Mouse (Mus musculus): ENCODE results near the gene Stub1.
"Not testable (repeated sequence)": the region's sequence is repeated elsewhere in the genome, so short reads cannot be mapped to it uniquely, and the experiment has no call there.

Stub1 gene

DNA sequence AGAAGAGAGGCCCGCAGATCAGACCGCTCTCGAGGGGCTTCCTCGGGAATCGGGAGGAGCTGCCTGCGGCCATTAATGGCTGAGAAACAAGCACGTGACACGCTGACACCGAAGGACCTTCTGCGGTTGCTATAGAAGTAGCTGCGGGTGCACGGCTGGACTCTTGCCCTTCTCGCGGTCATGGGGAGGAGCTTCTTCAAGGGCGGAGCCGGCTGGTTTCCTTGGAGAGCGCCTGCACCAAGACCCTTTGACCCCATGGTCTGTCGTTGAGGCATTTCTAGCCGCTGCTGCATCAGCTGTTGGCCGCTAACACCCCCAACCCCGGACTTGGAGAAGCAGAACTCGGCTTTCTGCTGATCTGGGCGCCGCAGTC, at the start of gene Stub1:
Stub1 (minus strand) TSS at position 114 of the 373 bp plus-strand sequence.
- no peak for DNase-seq

DNA sequence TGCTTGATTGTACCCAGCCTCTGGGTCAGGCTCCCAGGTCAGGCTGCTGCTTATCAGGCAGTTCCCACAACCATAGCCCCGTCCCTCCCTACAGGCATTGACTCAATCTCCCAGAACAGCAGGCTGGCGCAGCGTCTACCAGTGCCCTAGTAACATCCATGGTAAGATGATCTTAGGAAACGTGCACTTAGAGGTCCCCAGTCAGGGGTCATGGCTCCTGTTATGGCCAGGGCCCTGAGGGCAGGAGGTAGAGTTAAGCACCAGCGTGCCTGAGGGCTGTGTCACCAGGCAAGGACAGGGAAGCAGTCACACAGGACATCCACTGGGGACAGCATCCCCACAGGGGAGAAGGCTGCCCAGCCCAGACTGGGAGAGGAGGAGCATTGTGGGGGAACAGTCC, 49.1 kb upstream of the Stub1 start:
- DNase-seq = no peak

DNA sequence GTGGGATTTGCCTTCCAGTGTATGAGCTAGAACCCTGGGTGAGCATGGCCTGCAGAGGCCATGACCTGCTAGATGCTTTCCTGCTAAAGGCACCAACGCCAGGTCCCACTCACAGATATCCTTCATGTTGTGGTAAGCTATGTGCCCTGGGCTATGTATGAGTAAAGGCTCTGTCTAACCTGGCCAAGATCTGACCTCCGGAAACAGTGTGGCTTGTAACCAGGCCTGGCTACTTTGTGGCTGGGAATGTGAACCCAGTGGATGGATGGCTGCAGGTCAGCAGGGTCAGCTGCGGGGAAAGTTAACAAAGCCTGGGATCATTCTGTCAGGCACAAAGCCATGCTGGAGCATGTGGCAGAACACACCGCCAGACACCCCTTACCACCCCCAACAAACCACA, 48.5 kb upstream of the Stub1 start:
- DNase-seq = no peak

DNA sequence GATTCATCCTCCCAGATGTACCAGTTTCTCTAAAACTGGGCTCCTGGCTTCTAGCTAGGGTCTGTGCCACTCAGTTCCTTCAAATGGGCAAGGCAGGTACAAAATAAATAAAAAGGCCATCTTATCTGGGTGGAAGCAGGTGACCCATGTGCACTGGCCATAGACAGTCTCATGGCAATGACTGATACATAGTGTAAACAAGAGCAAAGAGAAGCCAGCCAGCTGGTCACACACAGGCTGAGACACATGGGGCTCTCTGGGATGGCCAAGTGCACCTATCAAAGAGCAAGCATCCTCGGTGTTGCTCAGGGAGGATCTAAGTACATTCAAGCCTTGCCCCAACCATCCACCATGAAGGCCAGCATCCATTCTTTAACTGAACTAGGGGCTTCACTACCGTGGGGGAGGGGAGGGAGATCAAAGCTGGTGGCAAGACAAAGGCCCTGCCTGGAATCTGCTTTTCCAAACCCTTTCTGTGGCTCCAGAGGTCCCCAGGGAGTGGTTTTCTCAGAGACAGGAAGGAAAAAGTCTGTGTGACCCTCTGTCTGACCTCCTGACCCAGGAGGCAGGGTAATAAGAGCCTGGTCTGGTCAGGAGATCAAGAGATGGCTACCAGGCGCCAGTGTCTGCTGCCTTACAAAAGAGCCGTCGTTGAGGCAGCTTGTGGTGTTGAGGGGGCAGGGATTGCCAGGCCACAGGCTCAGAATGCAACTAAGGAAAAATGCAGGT, 47.9 kb upstream of the Stub1 start:
- DNase-seq = no peak

DNA sequence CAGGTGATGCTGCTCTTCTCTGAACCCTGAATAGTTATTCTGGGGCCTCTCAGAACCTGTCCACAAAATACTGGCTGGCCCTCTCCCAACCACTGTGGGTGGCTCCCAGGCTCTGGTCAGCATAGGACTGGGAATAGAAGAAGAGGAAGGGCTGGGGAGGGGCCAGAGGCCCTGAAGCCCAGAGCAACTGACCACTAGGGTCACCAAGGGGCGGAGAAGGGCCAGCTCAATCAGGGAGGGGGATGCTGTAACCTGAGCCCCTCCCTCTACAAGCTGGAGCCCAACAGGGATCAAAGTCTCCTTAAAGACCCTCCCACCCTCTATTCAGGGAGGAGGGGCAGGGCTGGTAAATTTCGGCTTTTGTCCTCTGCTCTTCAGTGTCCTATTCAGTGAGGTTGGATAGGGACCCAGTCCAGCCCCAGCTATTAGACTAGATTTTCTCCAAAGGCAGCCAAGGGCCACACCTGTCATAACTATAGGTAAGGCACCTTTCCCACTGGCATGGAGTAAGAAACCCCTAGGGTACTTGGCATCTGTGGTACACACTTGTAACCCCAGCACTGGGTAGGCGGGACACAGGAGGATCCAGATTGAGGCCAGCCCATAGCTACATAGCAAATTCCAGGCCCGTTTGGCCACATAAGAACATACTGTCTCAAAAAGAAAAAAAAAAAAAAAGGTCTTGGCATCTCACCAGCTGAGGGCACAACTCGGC, 47.1 kb upstream of the Stub1 start, which contains the start of gene Wfikkn1:
Wfikkn1 (minus strand) TSS at position 663 of the 715 bp plus-strand sequence.
- DNase-seq = peak; percentile 59

DNA sequence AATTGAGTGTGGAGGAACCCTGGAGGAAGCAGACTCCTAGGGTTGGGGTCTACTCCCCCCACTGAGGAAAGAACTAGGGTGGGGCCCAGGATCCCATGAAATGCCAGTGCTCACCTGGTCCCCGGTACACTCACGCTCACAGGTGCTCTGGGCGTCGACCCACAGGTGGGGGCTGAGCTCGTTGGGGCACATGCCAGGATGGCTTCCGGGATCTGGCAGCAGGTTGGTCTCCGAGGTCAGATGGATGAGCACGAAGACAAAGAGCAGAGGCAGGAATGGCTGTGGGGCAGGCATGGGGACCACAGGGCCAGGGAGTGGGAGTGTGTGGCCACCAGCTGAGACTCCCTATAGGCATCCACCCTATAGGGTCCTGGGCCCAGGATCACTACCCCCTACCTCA, 46.5 kb upstream of the Stub1 start:
- peak; percentile 56 for DNase-seq

DNA sequence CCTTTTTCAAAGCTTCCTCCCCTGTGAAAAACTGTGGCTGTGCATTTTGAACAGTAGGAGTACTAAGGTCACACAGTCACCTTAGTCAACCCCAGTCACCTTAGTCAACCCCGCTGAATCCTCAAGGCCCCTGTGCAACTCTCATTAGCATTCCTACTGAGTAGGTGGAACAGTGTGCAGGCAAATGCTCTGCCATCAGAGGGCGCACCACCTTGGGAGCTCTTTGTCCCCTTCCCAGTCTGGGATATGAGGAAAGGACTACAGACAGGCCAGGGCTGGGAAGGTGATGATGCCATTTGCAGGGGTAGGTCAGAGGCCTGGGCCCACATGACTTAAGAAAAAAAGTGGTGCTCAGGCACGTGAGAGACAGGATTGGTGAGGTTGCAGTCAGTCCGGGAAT, 46.1 kb upstream of the Stub1 start:
- peak; percentile 40 for DNase-seq

DNA sequence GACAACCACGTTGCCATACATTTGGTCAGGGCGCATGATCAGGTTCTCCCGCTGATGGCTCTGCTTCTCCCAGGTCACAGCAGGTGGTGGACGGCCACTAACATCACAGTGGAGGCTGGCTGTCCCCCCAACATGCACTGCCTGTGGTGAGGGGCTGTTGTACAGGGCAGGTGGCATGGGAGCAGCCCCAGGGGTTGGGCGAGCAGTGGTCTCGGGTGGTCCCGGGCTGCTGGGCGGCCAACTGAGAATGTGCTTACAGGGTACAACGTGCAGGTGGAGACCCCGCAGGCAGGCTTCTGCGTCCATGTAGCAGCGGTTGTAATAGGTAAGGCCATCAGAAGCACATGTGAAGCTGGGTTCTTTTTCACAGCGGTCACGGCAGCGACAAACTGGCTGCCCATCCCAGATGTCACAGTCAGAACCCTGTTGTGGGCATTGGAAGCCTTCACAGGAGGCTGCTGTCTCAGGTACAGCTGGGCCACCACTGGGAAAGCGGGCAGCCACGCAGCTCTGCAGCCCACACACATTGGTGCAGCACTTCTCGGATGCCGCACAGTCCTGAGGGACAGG, 45.5 kb upstream of the Stub1 start:
- DNase-seq = peak; percentile 67

DNA sequence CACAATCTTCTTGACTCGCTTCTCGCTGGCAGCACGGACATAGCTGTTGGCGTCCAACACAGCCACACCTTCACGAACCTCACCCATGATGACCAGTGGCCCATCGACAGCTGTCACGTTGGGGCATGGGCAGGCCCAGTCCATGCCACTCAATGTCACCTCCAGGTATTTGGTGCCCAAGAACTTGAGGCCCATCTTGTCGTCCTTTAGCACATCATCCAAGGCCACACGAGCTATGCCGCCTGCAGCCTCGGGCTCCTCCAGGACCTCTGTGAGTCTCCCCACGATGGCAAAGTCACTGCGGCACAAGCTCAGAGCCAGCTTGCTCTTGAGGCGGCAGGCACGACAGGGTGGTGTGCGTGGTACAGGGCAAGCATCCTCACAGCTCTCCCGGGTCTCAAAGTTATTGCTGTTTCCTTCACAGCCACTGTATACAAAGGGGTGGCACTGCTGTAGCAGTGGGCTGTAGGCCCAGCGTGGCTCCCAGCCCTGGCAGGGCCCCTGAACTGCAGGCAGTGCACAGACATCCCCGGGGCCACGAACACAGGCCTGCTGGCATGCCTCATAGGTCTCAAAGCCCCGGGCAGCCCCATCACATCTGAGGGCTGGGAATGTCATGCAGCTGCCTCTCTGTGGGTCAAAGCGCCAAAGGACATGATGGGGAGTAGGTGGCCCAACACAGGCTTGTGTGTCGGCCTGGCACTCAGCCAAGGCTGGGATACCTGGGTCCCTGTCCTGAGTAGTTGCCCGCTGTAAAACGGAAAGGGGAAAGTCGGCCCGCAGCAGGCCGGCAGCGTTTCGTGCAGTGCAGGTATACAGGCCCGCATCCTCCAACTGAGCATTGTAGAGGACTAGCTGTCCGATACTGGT, 44.8 kb upstream of the Stub1 start:
- DNase-seq = peak; percentile 67

DNA sequence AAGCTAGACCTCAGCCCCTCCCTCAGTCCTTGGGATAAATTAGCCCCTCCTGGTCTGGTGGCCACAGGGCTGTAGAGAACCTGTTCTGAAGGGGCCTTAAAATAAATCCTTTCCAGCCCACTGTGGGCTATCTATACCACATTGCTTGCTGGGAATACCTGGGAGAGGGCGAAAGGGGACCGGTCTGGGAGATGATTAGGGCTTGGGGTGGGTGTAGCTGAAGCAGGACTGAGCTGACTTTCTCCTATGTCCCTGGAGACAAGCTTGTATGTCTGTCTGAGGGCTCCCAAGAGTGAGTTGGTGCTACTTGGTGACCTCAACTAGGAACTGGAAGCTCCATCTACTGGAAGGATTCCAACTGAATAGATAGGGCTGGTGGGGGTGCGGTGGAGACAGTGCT, 43.8 kb upstream of the Stub1 start:
- no peak for DNase-seq

DNA sequence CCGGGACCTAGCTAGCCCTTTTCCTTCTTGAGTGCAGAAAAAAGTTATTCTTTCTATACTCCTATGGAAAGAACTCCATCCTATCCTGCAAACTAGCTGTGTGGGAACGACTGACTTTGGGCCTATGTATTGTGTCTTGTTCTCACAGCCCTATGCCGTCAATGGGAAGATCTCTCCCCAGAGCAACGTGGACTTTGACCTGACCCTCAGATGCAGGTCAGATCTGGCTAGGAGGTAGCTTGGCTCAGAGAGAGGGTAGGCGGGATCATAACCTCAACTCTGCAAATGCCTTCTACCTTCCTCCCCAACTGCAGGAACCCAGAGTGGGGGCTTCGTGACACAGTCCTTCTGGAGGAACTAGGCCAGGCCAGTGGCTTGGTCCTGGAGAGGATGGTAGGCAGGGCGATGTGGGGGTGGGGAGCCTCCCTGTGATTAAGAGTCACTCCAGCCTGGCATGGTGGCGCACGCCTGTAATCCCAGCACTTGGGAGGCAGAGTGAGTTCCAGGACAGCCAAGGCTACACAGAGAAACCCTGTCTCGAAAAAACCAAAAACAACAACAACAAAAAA, 43.2 kb upstream of the Stub1 start:
- peak; percentile 65 for DNase-seq

DNA sequence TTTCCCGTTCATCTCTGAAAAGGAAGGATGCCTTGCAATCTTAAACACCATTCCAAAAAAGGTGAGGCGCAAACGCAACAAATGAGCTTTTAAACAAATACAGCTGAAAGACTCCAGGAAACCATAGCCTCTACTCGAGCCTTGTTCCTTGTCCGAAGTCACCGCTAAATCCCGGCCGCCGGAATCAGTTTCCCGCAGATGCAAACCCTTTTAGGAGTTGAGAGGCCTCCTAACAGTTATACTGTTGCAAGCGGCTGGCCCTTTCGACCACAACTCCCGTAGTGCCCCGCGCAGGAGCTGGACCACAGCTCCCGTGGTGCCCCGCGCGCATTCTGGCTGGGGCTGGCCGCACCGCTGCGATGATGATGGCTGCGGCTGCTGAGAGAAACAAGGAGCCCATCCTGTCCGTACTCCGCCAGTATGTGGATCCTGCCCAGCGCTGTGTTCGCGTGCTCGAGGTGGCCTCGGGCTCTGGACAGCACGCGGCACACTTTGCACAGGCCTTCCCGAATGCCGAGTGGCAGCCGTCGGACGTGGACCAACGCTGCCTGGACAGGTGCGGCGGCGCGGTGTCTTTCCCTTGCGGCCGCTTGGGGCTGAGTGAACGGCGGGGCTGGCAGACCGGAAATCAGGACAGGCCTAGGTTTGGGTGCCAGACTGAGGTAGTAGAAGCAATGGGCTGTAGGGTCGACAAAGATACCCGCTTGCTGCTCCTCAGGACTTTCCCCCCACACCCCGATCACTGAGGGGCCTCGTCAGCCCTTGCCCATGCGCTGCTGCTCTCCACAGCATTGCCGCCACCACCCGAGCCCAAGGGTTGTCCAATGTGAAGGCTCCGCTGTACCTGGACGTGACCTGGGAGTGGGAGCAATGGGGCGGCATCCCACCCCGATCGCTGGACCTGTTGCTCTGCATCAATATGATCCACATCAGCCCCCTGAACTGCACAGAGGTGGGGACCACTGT, 42.2 kb upstream of the Stub1 start:
- peak; percentile 89 for DNase-seq

DNA sequence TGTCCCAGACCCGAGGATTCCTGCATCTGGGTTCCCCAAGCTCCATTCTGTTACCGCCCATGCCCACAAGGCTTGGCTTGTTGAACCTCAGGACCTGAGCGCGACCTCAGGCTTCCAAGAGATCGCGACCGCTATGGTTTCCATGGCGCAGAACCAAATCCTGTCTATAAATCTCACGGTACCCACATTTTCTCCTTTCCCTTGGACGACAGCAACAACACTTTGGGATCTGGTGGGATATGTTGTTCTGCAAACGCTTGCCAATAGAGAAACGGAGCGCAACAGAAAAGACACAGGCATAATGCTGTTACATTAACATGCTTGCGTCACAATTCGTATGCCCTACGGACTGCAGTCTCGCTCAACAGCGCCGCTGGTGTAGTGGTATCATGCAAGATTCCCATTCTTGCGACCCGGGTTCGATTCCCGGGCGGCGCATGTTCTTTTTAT, 41.5 kb upstream of the Stub1 start, which contains the start of gene Mettl26:
Mettl26 (plus strand) TSS at position 354 of the 450 bp plus-strand sequence.
- peak; percentile 87 for DNase-seq

DNA sequence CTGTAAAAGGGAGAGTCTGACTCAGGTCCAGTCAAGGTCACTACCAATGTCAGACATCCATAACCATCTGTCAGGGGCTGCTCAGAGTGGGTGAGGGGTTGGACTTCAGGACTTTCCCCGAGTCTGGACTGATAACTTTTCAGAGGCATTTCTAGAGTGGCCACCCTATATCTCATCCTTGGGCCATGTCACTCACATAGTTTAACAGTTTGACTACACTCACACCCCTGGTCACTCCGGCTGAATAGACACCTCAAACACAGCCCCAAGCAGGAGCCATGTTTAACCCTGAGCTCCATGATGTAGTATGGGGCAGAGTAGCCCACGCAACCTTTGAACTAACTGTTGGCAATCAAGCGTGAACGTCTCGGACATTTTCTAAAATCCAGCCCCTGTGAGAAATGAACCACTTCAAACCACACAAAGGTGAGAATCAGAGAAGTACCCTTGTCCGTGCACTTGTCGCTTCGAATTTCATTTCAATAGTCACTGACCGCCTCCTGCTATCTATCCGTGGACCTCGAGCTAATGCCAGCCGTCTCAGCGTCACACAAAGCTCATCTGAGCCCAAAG, 41.0 kb upstream of the Stub1 start:
- peak; percentile 49 for DNase-seq

DNA sequence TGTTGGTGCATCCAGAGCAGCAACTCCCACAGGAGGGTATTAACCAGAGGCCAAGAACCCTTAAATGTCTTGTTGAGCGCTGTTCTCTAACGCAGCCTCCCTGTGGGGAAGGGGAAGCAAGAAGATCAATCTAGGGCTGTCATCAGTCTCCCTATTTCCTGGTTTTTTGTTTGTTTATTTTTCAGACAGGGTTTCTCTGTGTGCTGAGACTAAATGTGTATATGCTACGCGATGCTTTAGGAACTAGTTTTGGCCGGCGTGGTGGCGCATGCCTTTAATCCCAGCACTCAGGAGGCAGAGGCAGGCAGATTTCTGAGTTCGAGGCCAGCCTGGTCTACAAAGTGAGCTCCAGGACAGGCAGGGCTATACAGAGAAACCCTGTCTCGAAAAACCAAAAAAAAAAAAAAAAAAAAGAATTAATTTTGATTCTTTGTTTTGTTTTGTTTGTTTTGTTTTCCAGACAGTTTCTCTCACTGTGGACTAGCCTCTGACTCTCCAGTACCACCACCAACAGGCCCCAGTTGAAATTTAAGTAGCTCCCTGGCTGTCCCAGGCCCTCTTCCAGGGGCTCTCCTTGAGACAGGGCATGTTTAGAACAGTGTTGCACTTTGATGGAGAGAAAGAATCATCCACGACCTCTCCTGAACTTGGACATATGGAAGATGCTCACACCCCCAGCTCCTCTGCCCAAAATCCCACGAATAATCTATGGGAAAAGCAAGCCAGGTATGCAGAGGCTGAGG, 40.4 kb upstream of the Stub1 start:
- DNase-seq = peak; percentile 24

DNA sequence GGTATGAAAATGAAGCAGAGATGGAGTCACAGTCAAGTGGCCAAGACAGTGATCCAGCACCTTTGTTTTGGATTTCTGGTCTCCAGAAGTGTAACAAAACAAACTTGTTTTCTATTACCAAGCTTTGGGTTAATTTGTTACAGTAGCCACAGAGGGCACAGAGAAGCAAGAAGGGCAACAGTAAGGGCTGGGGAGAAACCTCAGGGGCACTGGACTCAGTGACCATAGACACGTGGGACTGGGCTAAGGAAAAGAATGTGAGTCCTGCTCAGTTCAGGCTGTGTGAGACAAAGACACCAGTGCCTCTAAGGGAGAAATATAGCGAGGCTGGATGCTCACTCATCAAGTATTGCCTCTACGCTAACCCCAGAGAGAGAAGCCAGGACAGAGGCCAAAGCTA, 39.5 kb upstream of the Stub1 start:
- DNase-seq = no peak

DNA sequence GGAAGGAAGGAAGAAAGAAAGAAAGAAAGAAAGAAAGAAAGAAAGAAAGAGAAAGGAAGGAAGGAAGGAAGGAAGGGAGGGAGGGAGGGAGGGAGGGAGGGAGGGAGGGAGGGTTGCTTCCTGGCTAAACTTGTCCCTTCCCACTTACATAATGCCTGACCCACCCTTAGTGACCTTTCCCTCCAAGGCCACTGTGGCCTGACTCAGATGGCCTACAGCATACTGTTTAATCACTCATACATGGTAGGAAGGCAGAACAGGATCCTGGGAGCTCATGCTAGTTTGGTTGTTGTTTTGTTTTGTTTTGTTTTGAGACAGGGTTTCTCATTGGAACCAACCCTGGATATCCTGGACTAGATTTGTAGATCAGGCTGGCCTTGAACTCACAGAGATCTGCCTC, 38.4 kb upstream of the Stub1 start:
- not testable (repeated sequence) for DNase-seq

DNA sequence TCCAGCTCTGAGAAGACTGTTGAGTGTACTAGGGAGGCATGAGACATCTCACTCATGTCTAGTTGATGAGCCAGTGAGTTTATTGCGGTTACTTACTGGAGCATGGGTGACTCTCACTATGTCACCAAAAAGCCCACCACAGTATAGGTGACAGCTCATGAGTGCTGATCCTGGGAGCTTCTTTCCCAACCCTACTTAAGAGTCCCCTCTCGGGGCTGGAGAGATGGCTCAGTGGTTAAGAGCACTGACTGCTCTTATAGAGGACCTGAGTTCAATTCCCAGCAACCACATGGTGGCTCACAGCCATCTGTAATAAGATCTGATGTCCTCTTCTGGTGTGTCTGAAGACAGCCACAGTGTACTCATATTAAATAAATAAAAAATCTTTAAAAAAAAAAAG, 36.8 kb upstream of the Stub1 start:
- DNase-seq = no peak

DNA sequence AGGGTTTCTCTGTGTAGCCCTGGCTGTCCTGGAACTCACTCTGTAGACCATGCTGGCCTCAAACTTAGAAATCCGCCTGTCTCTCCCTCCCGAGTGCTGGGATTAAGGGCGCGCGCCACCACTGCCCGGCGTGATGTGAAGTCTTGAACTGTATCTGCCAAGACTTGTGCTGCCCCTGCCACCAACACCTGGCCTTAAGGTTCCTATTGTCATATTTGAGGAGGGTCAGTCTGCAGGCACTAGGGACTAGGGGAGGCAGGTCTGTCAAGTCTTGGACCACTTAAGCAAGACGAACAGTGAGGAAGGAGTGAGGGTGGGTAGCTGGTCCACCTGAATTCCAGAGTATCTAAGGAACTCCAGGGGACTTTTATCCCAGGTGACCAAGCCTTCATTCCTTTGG, 36.3 kb upstream of the Stub1 start:
- no peak for DNase-seq

DNA sequence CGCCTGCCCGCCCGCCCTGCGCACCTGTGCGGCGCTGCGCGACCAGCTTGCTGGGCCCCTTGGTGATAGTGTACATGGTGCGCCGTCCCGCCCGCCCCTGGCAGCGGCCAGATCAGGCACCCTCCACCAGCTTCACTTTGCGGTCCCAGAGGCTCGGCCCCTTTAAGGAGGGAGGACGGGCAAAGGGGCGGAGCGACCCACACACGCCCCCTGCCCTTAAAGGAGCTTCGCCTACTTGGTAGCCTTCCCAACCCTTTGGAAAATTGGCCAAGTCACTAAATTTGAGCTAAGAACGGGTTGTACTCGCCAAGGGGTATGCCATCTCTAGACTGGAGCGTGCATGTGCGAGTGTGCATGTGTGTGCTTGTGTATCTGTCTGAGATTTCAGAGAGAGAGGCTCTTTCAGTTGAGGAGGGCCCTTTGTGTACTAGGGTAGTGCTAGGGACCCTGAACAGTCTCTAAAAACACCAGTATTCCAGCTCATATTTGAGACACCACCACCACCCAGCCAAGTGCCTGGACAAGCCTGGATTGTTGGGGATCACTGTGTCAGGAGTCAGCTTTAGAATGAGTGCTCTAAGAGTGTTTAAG, 35.5 kb upstream of the Stub1 start, which contains the start of gene Mcrip2:
Mcrip2 (minus strand) TSS at position 164 of the 591 bp plus-strand sequence.
- peak; percentile 84 for DNase-seq
